Mouse (Mus musculus): Measurements from ENCODE around the gene Itih5. TPM values are rescaled to one million over a fixed set of nuclear protein-coding genes. Genes with fewer than 3 reads are reported as not detected.
A peak's percentile ranks its signal among the peaks of the same experiment; 100 is the strongest.

The Itih5 gene
- total RNA-seq, 1 experiment from 2014 or later, result 42.0 TPM

DNA sequence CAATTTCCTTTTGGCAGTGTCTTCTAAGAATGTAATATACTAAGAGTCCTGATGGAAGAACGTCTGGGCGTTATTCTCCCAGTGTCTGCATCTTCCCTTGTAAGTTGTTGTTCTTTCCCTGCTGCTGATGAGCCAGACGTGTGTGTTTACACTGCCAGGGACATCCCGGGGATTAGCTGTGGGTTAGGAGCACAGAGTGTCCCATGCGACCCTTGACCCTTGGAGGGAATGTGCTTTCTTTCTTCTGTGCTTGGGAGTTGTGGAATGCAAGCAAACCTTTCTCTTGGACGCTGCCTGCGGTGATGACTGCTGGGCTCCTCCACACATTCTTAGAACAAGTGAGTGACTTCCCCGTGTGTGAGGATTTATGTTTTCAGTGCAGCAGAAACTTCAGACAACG lies 89.6 kb downstream of the Itih5 start:
- ATAC-seq (replicated peaks in 1 of 2; ENCODE audit: insufficient read depth in 1 of 2, low FRiP score in 2 of 2, low TSS enrichment in 1 of 2, low read depth in 1 of 2, poor library complexity in 2 of 2, severe bottlenecking in 2 of 2), result no peak

DNA sequence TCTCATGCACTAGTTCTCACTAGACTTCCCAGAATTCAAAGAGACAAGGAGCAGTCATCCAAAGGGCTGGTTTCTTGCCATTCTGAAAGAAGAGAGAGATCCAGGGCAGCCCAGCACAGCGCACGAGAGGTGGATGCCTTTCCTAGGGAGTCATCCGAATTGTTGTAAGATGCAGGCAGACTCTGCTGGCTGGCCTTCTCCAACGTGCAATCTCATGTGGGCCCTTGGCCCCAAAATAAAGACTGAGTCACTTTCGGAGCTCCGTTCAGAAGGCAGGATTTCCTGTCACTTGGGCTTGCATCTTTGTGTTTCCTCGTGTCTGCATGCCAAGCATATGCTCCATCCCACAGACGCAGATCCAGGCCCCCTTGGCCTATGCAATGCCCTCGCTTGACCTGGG lies 97.1 kb downstream of the Itih5 start:
- no peak for ATAC-seq (replicated peaks in 1 of 2; ENCODE audit: insufficient read depth in 1 of 2, low FRiP score in 2 of 2, low TSS enrichment in 1 of 2, low read depth in 1 of 2, poor library complexity in 2 of 2, severe bottlenecking in 2 of 2)

DNA sequence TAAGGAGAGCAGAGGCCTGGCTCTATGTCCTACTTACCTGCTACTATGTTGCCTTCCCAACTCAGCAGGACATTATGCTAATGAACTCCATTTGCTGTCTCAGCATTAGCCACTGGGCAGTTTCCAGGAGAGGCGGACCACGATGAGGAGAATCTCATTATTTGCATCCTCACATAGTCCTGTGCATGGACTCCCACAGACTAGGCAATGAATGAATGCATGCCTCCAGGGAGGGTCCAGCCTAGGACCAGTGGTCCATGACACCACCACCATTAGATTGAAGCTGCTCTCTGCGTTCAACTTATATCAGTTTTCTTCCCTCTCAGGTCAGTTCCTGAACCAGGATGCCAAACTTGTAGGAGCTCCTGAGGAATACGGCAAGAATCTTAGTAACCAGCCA lies 97.6 kb downstream of the Itih5 start:
- ATAC-seq (replicated peaks in 1 of 2; ENCODE audit: insufficient read depth in 1 of 2, low FRiP score in 2 of 2, low TSS enrichment in 1 of 2, low read depth in 1 of 2, poor library complexity in 2 of 2, severe bottlenecking in 2 of 2), result no peak

DNA sequence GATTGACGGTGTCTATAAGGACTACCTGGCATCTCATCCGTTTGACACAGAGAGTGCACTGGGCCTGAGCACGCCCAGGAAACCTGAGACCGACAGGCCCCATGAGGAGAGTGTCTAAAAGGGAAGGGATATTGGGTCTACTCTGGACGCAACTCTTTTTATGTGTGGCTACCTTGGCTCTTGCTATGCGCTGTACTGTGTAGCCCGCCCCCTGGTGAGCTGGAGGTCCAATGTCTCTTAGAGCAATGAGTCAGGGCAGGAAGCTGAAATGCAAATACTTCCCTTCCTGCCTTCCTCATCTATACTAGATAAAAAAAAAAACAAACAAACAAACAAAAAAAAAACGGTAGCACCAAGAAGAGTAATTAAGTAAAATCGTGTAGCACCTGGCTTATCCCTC lies 98.1 kb downstream of the Itih5 start:
- ATAC-seq (replicated peaks in 1 of 2; ENCODE audit: insufficient read depth in 1 of 2, low FRiP score in 2 of 2, low TSS enrichment in 1 of 2, low read depth in 1 of 2, poor library complexity in 2 of 2, severe bottlenecking in 2 of 2), result no peak

DNA sequence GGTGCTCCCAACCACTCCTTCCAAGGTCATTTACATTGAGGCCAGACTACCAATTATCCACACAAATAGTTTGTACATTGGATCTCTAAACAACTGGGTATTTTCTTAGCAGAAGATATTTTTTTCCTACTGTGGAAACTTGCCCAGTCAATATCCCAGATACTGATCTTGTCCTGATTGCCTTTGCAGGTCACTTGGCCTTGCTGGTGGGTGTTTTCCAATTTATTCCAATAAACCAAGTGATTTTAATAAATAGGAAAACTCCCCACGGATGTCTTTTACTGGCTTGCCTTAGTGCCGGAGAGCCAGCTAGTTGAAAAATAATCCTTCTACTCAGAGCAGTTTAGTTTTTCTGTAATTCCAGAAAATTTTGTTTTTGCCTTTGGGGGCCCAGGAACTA lies 98.6 kb downstream of the Itih5 start:
- no peak for ATAC-seq (replicated peaks in 1 of 2; ENCODE audit: insufficient read depth in 1 of 2, low FRiP score in 2 of 2, low TSS enrichment in 1 of 2, low read depth in 1 of 2, poor library complexity in 2 of 2, severe bottlenecking in 2 of 2)

DNA sequence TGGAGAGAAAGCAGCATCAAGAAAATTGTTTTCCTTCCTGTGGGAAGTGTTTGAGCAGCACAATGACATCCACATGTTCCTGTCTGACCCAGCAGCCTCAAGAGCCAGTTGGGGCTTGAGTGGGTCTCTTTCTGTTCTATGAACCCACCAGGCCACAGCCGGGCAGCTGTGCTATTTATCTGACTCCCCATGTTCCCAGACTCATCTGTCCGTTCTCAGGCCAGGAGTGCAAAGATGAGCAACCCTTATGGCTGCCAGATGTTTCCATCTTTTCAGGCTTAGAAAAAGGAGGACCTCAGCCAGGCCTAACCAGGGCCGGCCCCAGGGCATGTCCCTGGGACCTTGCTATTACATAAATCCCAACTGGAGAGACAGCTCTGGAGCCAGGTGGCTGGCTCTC lies 100.0 kb downstream of the Itih5 start:
- no peak for ATAC-seq (replicated peaks in 1 of 2; ENCODE audit: insufficient read depth in 1 of 2, low FRiP score in 2 of 2, low TSS enrichment in 1 of 2, low read depth in 1 of 2, poor library complexity in 2 of 2, severe bottlenecking in 2 of 2)

DNA sequence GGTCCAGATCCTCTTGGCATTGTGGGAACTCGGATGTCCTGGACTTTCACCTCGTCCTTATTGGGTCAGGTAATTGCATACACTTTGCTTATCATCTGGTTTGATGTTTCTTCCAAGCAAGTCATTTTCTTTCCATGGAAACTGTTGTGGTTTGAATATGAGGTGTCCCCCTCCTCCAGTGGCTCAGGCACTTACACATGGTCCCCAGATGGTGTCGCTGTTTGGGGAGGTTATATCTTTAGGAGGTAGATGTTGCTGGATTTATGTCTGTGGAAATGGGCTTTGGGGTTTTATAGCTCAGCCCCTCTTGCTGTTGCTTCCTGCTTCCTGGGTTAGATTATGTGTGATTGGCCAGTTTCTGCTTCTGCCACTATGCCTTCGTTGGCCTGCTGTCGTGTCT lies 103.6 kb downstream of the Itih5 start:
- ATAC-seq (replicated peaks in 1 of 2; ENCODE audit: insufficient read depth in 1 of 2, low FRiP score in 2 of 2, low TSS enrichment in 1 of 2, low read depth in 1 of 2, poor library complexity in 2 of 2, severe bottlenecking in 2 of 2), result no peak

DNA sequence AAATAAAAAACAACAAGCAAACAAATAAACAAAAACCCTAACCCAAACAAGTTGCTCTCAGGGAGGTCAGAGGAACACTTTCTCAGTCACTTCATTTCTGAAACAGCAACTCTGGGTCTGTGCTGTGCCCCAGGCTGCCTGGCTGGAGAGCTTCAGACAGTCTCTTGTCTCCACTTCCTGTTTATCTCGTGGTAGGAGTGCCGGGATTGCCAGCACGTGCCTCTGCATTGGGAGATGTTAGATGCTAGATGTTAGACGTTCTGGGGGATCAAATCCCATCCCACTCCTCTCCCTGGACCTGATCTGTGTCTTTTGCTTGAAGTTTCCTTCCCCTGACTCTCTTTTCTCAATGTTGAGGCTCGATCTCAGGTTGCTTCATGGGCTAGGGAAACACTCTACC lies 104.9 kb downstream of the Itih5 start:
- no peak for ATAC-seq (replicated peaks in 1 of 2; ENCODE audit: insufficient read depth in 1 of 2, low FRiP score in 2 of 2, low TSS enrichment in 1 of 2, low read depth in 1 of 2, poor library complexity in 2 of 2, severe bottlenecking in 2 of 2)

DNA sequence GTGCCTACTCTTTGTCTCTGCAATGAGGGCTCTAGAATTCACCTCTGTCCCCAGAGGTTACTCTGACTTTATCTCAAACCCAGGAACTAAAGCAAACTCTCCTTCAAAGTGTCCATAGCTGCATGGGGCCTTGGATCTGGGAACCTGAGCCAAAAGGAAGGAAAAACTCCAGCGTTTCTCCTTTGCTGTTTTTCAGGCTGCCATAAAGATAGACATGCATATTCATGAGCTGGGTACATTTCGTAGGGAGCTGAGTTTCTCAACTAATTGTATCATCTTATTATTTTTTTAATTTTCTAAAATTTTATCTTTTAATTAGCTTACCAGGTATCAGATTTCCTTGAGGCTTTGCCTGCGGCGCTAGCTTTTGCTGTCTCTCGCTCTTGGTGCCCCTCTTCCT lies 106.7 kb downstream of the Itih5 start:
- ATAC-seq (replicated peaks in 1 of 2; ENCODE audit: insufficient read depth in 1 of 2, low FRiP score in 2 of 2, low TSS enrichment in 1 of 2, low read depth in 1 of 2, poor library complexity in 2 of 2, severe bottlenecking in 2 of 2), result no peak

DNA sequence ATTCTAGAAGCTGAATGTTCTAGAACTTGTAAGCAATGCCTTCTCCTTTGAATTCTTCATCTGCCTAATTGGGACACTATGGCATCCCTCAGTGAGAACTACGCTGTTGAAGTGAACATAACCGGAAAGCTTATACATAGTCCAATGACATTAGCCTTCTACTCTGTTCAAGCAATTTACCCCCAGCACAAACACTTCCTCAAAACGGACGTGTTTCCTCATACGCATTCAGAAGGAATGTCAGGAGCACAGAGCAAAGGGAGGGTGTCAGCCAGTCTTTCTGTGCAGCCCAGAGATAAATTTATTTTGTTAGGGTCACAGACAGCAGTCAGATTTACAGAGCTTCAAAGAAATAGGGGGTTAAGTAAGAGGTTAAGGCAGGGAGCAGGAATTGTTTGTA lies 108.0 kb downstream of the Itih5 start:
- ATAC-seq (replicated peaks in 1 of 2; ENCODE audit: insufficient read depth in 1 of 2, low FRiP score in 2 of 2, low TSS enrichment in 1 of 2, low read depth in 1 of 2, poor library complexity in 2 of 2, severe bottlenecking in 2 of 2), result no peak

DNA sequence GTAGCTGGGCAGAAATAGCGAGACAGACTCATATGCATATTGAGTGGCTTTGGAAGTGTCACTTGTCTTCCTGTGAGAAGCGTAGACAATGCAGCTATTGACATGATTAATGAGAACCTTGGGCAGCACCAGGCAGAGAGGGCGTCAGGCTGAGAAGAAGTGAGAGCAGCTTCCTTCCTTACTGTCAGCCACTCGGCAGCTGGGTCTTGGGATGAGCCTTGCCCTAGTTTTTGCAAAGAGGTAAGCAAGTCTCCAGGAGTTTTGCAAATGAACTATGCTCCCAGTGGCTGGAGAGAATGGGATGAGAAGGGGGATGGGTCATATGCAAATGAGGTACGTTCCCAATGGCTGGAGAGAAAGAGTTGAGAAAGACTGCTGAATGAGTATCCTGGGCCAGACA lies 109.4 kb downstream of the Itih5 start:
- peak; percentile 7 to 55; a peak in 3 of 4 replicates for ATAC-seq (replicated peaks in 1 of 2; ENCODE audit: insufficient read depth in 1 of 2, low FRiP score in 2 of 2, low TSS enrichment in 1 of 2, low read depth in 1 of 2, poor library complexity in 2 of 2, severe bottlenecking in 2 of 2)

DNA sequence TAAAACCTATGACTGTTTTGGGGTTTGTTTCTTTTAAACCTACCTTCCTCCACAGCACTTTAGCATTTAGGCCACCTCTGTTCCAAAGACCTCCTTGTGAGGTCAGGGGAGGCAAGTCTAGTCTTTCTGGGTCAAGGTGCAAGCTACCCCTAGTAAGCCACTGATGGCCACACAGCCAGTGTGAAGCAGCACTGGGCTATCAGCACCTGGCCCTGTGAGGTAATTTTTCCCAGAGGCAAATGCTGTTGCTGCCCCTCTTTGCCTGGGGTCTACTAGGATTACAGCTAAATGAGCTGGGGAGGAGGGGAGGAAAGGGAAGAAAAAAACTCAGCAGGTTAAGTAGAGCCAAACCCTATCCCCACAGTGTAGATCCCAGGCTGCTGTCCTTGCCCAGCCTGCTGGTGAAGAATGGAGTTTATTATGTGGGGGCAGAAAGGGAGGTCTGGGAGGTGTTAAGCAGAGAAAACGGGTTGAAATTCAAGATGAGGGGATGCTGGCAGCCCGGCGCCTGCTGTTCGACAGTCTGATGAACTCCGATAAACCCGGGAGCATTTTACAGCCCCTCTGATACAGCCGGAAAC lies 110.6 kb downstream of the Itih5 start:
- no peak for ATAC-seq (replicated peaks in 1 of 2; ENCODE audit: insufficient read depth in 1 of 2, low FRiP score in 2 of 2, low TSS enrichment in 1 of 2, low read depth in 1 of 2, poor library complexity in 2 of 2, severe bottlenecking in 2 of 2)

DNA sequence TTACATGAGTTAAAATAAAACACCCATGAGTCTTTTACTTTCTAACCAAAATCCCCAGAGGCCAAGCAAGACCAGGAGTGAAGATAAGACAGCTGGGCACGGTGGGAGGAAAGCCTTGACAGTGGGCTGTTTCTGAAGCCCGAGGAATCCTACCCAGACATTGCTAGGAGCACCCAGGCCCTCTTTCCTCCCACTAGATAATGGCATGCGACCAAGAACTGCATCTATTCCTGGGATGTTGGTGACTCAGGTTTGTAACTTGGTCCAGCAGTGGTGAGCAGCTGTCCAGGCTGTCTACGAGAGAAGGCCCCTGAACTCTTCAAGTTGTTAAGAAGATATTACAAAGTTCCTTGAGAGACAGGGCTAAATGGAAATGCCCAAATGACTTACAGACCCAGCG lies 112.5 kb downstream of the Itih5 start:
- no peak for ATAC-seq (replicated peaks in 1 of 2; ENCODE audit: insufficient read depth in 1 of 2, low FRiP score in 2 of 2, low TSS enrichment in 1 of 2, low read depth in 1 of 2, poor library complexity in 2 of 2, severe bottlenecking in 2 of 2)

DNA sequence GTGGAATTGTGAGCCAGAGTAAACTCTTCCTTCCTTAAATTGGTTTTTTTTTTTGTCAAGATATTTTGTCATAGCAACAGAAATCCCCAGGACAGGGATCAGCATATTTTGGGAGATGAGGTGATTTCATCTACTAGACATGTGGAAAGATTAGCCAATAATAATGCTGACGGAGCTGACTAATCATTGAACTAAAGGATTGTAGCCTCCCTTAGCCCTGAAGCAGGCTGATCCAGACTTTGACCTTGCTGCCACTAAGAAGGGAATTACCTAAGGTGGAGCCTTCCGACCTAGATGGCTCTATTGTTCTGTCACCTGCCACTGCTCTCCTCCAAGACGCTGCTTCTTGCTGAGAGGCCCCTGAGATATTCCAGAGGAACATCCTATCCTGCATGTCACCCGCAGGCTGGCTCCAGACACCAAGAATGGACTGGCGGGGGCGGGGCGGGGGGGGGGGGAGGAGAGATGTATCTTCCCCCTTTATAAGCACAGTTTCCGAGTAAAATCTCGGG lies 119.3 kb downstream of the Itih5 start:
- ATAC-seq (replicated peaks in 1 of 2; ENCODE audit: insufficient read depth in 1 of 2, low FRiP score in 2 of 2, low TSS enrichment in 1 of 2, low read depth in 1 of 2, poor library complexity in 2 of 2, severe bottlenecking in 2 of 2), result no peak

DNA sequence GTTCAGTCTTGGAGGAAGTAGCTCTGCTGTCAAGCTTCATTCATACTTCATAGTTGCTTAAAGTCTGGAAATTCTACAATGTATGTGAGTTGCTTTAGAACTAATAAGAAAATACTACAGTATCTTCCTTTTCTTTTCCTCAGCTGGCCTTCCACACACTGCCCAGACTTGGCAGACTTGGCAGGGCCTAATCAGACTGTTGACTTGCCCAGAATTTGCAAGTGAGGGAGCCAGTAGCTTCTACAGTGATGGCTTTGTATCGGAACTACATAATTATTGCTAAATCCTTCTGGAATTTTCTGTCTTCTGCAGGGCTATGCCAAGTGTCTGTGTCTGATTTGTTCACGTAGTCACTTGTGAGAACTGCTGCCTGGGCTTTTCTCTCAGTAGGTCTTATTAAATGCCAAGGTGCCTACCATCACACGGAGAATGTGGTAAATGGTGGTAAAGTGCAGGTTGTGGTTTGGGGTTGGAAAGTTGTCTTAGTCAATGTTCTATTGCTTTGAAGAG lies 120.2 kb downstream of the Itih5 start:
- no peak for ATAC-seq (replicated peaks in 1 of 2; ENCODE audit: insufficient read depth in 1 of 2, low FRiP score in 2 of 2, low TSS enrichment in 1 of 2, low read depth in 1 of 2, poor library complexity in 2 of 2, severe bottlenecking in 2 of 2)

DNA sequence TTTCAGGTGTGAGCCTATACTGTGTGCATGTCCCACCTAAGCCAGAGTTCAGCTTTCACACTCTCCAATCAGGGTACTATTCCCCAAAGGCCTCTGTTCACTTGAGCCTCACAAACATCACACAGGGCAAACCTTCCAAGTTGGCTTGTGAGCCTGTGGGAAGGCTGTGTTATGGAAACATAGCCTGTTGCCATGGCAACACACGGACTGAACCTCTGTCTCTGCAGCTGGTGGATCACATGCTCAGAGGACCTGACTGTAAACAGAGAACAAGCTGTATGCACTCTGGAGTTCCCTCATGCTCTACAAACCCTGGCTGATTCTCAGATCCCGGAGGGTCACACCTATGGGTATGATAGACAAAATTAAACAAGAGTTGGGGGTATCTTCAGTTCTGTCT lies 122.8 kb downstream of the Itih5 start:
- no peak; a peak in 1 of 4 replicates for ATAC-seq (replicated peaks in 1 of 2; ENCODE audit: insufficient read depth in 1 of 2, low FRiP score in 2 of 2, low TSS enrichment in 1 of 2, low read depth in 1 of 2, poor library complexity in 2 of 2, severe bottlenecking in 2 of 2)

DNA sequence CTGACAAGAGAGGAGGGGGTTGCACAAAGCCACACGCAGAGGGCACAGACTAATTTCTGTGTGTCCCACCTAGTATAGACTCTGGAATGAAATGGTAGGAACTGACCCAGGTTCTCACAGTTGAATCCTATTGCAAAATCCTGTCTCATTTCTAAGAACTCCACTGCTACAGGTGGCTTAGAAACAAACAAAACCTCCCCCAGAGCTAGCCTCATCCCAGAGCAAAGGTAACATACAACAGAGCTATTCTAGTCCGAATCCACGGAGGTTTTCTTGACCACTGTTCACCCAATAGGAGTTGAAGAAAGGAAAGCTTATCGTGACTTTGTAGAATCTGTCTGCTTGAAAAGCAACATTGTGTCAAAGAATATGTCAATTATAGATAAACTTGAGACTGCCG lies 130.3 kb downstream of the Itih5 start:
- no peak for ATAC-seq (replicated peaks in 1 of 2; ENCODE audit: insufficient read depth in 1 of 2, low FRiP score in 2 of 2, low TSS enrichment in 1 of 2, low read depth in 1 of 2, poor library complexity in 2 of 2, severe bottlenecking in 2 of 2)

DNA sequence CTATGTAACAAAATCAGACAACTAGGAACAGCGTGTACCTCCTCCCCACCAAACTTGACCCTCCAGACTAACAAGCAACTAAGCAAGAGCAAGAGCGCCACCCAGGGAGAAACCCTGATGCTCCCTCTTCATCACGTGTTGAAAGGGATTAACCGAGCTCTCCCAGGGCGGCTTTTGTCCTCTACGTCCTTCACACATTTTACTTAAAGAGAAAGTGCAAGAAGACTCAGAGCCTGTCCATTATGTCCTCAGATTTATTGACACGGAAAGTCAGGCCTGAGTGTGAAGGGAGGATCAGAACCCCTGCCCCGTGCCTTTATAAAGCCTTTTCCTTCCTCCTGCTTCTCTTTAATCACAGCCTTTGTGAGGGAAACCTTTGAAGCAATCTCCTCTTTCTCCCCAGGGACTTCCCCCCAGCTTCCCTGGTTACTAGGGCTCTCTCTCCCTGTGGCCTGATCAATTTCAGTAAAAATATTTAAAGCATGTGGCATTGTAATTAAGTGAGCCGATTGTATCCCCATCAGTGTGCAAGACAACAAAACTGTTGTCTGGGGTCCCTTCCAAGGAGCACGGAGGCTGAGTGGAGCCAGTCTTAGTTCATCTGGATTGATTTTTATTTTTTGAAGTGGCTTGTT lies 131.4 kb downstream of the Itih5 start:
- ATAC-seq (replicated peaks in 1 of 2; ENCODE audit: insufficient read depth in 1 of 2, low FRiP score in 2 of 2, low TSS enrichment in 1 of 2, low read depth in 1 of 2, poor library complexity in 2 of 2, severe bottlenecking in 2 of 2), result 0 out of 4 replicates have a peak, but pooled peaks of 1 of the 2 experiments have one; percentile 41

DNA sequence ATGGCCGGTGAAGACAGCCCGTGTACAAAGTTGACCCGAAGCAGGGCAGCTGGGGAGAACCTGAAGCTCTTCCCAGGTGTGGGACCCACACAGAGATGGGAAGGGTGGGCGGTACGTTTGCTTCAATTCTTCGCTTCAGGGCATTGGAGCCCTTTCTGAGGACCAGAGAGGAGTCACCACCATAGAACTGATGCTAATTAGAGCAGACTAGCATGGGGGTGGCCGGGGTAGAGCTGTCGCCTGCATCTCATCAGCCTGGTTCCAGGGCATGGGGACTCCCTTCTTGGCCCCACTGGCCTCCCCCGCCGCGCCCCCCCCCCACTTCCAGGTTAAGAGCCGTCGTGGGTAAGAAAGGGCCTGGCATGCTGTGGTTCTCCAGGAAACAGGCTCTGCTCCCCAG lies 132.6 kb downstream of the Itih5 start:
- no peak for ATAC-seq (replicated peaks in 1 of 2; ENCODE audit: insufficient read depth in 1 of 2, low FRiP score in 2 of 2, low TSS enrichment in 1 of 2, low read depth in 1 of 2, poor library complexity in 2 of 2, severe bottlenecking in 2 of 2)

Measured in hematopoietic stem cell, adult 5-6 weeks (primary cell).